8 mouse cellular contexts compared by ENCODE assay signal in the genomic region with DNA sequence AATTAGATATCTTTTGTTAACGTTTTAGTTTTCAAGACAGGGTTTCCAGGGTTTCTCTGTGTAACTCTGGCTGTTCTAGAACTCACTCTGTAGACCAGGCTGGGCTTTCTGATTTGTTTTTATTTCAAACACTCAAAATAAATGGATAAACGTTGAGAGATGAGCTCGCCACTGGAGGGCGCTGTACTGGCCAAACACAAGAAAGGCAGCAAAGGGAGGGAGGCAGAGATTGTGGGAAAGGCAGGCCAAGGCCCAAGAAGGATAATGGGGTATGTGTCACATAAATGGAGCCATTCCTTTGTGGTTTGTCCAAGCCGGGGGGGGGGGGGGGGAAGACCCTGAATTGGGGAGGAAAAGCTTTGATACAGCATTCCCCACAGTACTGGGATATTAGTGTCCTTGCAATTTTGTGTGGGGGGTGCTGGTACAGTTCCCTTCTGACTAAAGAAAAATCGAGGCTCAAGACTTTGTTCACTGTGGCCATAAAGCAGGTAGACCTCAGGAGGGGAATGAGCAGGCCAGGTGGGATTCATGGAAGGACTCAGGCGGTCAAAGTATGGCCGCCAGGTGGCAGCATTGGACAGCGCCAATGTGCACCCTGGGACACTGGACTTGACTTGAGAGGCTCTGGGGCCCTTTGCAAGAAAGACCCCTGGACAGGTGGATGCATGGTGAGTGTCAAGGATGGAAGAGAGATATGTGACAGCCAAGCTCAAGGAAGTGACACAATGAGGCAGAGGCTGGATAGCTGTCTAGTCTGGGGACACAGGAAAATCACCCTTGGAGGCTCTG.
DNase-seq lines count a peak whose midpoint lies in the region; ATAC-seq lines count a peak whose summit lies in the region.

No protein-coding gene starts in this region.

- no peaks in the 10 kb centered on the region for H3K9me3 ChIP-seq in liver, embryonic 12.5 days (replicated peaks)
- H3K9me3 ChIP-seq in midbrain, embryonic 14.5 days (ENCODE audit: control insufficient read depth, low read length), result no peaks in the 10 kb centered on the region
- H3K9me3 ChIP-seq in stomach, embryonic 15.5 days, result no peaks in the 10 kb centered on the region

- peaks cover 16% of the 10 kb centered on the region for H3K27me3 ChIP-seq in liver, embryonic 12.5 days (replicated peaks)
- no peaks in the 10 kb centered on the region for H3K27me3 ChIP-seq in midbrain, embryonic 14.5 days (ENCODE audit: control insufficient read depth, insufficient read depth, low read length)
- no peaks in the 10 kb centered on the region for H3K27me3 ChIP-seq in stomach, embryonic 15.5 days (replicated peaks)

- 8% methylated on average over 9 of the region's 9 CpGs for WGBS in liver, embryonic 12.5 days (ENCODE audit: insufficient replicate concordance)
- WGBS in midbrain, embryonic 14.5 days, result 14% methylated on average over 9 of the region's 9 CpGs
- WGBS in stomach, embryonic 15.5 days, result 16% methylated on average over 9 of the region's 9 CpGs

- H3K27ac ChIP-seq in liver, embryonic 12.5 days, result no peak overlapping the region
- no peak overlapping the region for H3K27ac ChIP-seq in midbrain, embryonic 14.5 days (replicated peaks; ENCODE audit: low read depth, low read length)
- H3K27ac ChIP-seq in stomach, embryonic 15.5 days, result no peak overlapping the region

- H3K4me3 ChIP-seq in liver, embryonic 12.5 days, result no peak overlapping the region
- no peak overlapping the region for H3K4me3 ChIP-seq in midbrain, embryonic 14.5 days (replicated peaks; ENCODE audit: low read depth, low read length)
- H3K4me3 ChIP-seq in stomach, embryonic 15.5 days (replicated peaks), result no peak overlapping the region

- H3K4me2 ChIP-seq in liver, embryonic 12.5 days, result no peak overlapping the region
- H3K4me2 ChIP-seq in midbrain, embryonic 14.5 days (ENCODE audit: low read length), result no peak overlapping the region
- H3K4me2 ChIP-seq in stomach, embryonic 15.5 days, result no peak overlapping the region

- ATAC-seq in liver, embryonic 12.5 days, result no peak
- no peak for ATAC-seq in midbrain, embryonic 14.5 days (ENCODE audit: low FRiP score, low TSS enrichment)
- peak; percentile 64; the same call in 1 of the 2 replicates for ATAC-seq in stomach, embryonic 15.5 days (ENCODE audit: insufficient read depth, low FRiP score, low read depth)

- no peaks in the 10 kb centered on the region for H3K4me1 ChIP-seq in liver, embryonic 12.5 days
- H3K4me1 ChIP-seq in midbrain, embryonic 14.5 days (ENCODE audit: control insufficient read depth, insufficient read depth, low read length), result no peaks in the 10 kb centered on the region
- no peaks in the 10 kb centered on the region; the same call in 1 of the 2 replicates for H3K4me1 ChIP-seq in stomach, embryonic 15.5 days

- DNase-seq in liver, result peak; percentile 71
- peak; percentile 84 to 90 for DNase-seq in cerebellum, postnatal 25 days
- DNase-seq in frontal cortex, postnatal 36 days (ENCODE audit: low spot score in 2 of 2), result peak; percentile 57 to 62
- peak; percentile 71 for DNase-seq in induced T-regulatory cell, adult 2 months (ENCODE audit: low read depth)
- peak; percentile 13 to 71 for DNase-seq in left cerebral cortex, adult 8-10 months (ENCODE audit: low spot score in 2 of 2)
- DNase-seq in midbrain, embryonic 14.5 days, result peak; percentile 82

- no peaks in the 10 kb centered on the region for H3K36me3 ChIP-seq in liver, embryonic 12.5 days
- H3K36me3 ChIP-seq in midbrain, embryonic 14.5 days (ENCODE audit: control insufficient read depth, insufficient read depth, low read length), result no peaks in the 10 kb centered on the region
- no peaks in the 10 kb centered on the region for H3K36me3 ChIP-seq in stomach, embryonic 15.5 days

- no peak overlapping the region for H3K9ac ChIP-seq in liver, embryonic 12.5 days
- no peak overlapping the region for H3K9ac ChIP-seq in midbrain, embryonic 14.5 days (replicated peaks; ENCODE audit: low read length)
- H3K9ac ChIP-seq in stomach, embryonic 15.5 days, result no peak overlapping the region
